Mouse (Mus musculus) lung, adult 2 months (tissue): Measurements from ENCODE around the gene Taf15.

Experiments used
- CTCF ChIP-seq: fragments of 200-500 bp; IDR thresholded peaks from 2 replicates; pipeline ENCODE4 v1.5.1; 2011; ENCODE audit warnings: mild to moderate bottlenecking, low read length, control low read depth; ENCODE audit not compliant: insufficient read depth
- POLR2A ChIP-seq: fragments of 200-500 bp; IDR thresholded peaks from 2 replicates; pipeline ENCODE4 v1.6.1; 2011; ENCODE audit warnings: low read depth, mild to moderate bottlenecking, control low read depth, low read length, borderline replicate concordance; ENCODE audit errors: extremely low read depth

- TF ChIP-seq CTCF = no peak
- no peak for TF ChIP-seq POLR2A
These were observed 45.9 kb upstream of the Taf15 start for GRCm38 (mm10) chr11:83426964-83427363.
